Comparison of ENCODE assay signal across 8 mouse cellular contexts in the genomic region with DNA sequence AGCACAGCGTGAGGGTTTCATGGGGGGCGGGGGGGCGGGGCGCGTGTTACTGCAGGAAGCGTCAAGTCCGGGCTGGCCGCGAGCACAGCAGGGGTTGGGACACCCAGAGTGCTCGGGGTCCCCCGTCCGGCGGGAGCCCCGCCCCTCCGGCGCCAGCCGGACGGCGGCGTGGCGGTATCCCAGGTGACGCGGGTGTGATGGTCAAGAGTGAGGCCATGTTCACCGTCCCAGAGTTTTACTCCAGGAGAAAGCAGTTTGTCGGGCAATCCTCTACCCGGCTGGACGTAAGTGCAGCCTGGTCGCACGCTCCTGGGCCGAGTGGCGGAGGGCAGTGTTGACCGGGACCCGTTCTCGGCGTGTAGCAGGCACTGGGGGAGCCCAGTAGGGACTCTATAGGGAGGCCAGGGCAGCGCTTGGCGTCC. TPM values are rescaled to one million over a fixed set of nuclear protein-coding genes. Genes with fewer than 3 reads are reported as not detected.
DNase-seq lines count a peak whose midpoint lies in the region; ATAC-seq and TF ChIP-seq lines count a peak whose summit lies in the region.

A gene (plus strand): TSS at position 106 of the 422 bp plus-strand sequence.

- H3K9me3 ChIP-seq in E14TG2a.4 (ENCODE audit: low read length) = peaks cover 5% of the 10 kb centered on the region; the same call in 1 of the 2 replicates
- H3K9me3 ChIP-seq in heart, embryonic 15.5 days (replicated peaks) = no peaks in the 10 kb centered on the region
- peaks cover 21% of the 10 kb centered on the region for H3K9me3 ChIP-seq in megakaryocyte, embryonic 14.5 days

- peaks cover 5% of the 10 kb centered on the region for H3K4me1 ChIP-seq in E14TG2a.4 (replicated peaks; ENCODE audit: low read depth, low read length)
- H3K4me1 ChIP-seq in brown adipose tissue, adult 24 weeks (ENCODE audit: control insufficient read depth, insufficient read depth, insufficient read length, low read length) = peaks cover 3% of the 10 kb centered on the region; the same call in 1 of the 2 replicates
- H3K4me1 ChIP-seq in heart, embryonic 15.5 days (replicated peaks) = peaks cover 8% of the 10 kb centered on the region
- peaks cover 5% of the 10 kb centered on the region for H3K4me1 ChIP-seq in megakaryocyte, embryonic 14.5 days

- no peak within 1 kb of the TSS for H3K27ac ChIP-seq in brown adipose tissue, adult 24 weeks (replicated peaks; ENCODE audit: low read depth, low read length)
- no peak within 1 kb of the TSS for H3K27ac ChIP-seq in heart, embryonic 15.5 days

- peaks cover 32% of the 10 kb centered on the region for H3K27me3 ChIP-seq in E14TG2a.4 (ENCODE audit: insufficient read depth, low read length)
- no peaks in the 10 kb centered on the region for H3K27me3 ChIP-seq in heart, embryonic 15.5 days
- H3K27me3 ChIP-seq in megakaryocyte, embryonic 14.5 days (replicated peaks) = peaks cover 26% of the 10 kb centered on the region

- H3K4me3 ChIP-seq in E14TG2a.4 (replicated peaks; ENCODE audit: low read length) = peak within 1 kb of the TSS; percentile 74
- H3K4me3 ChIP-seq in brown adipose tissue, adult 24 weeks (ENCODE audit: insufficient read depth, low read depth, low read length) = peak within 1 kb of the TSS; percentile 41
- H3K4me3 ChIP-seq in heart, embryonic 15.5 days = peak within 1 kb of the TSS; percentile 50
- H3K4me3 ChIP-seq in megakaryocyte, embryonic 14.5 days (replicated peaks) = peak within 1 kb of the TSS; percentile 80

- TF ChIP-seq CTCF in E14TG2a.4 (conservative IDR thresholded peaks at IDR 0.05; ENCODE audit: low read length) = no peak

- WGBS in heart, embryonic 15.5 days = 1% methylated on average over 37 of the region's 37 CpGs

- peak; percentile 14 to 77 for DNase-seq in kidney, postnatal 25 days
- DNase-seq in testis, postnatal 14 days (ENCODE audit: low spot score) = peak; percentile 33
- DNase-seq in layer of hippocampus, adult 11-12 months (ENCODE audit: low spot score) = no peak
- DNase-seq in left cerebral cortex, adult 9 months (ENCODE audit: low spot score in 2 of 2) = no peak

- H3K36me3 ChIP-seq in E14TG2a.4 (ENCODE audit: insufficient read depth, low read length) = no peaks in the 10 kb centered on the region
- no peaks in the 10 kb centered on the region for H3K36me3 ChIP-seq in heart, embryonic 15.5 days
- no peaks in the 10 kb centered on the region for H3K36me3 ChIP-seq in megakaryocyte, embryonic 14.5 days (replicated peaks; ENCODE audit: low read length)

- peak; percentile 79 for ATAC-seq in heart, embryonic 15.5 days (replicated peaks; ENCODE audit: insufficient number of reproducible peaks, insufficient read depth, low FRiP score, low read depth)

- H3K4me2 ChIP-seq in heart, embryonic 15.5 days = peak within 1 kb of the TSS; percentile 82

- peak within 1 kb of the TSS; percentile 33; the same call in 1 of the 2 replicates for H3K9ac ChIP-seq in heart, embryonic 15.5 days

RNA-seq across cellular contexts. Expression of the gene that starts here (rescaled TPM):
- not detected in 2 replicates for polyA plus RNA-seq in brown adipose tissue, adult 24 weeks (2012; ENCODE audit: insufficient read depth, insufficient read length, missing spikeins)
- 1.8 and 2.2 TPM in 2 replicates for polyA plus RNA-seq in heart, embryonic 15.5 days (2015; fragmentation: Nextera tagmentation; extraction: Ambion mirVana)
- not detected in 2 replicates for polyA plus RNA-seq in megakaryocyte, embryonic 14.5 days (2012; ENCODE audit: insufficient read depth, low replicate concordance)

Comparison
In these comparisons a context has a peak if more than half of its experiments do, and no peak if none do; other contexts are left out.
1. DNase-seq: peak in kidney, postnatal 25 days (2 of 2) and testis, postnatal 14 days (single experiment); none in layer of hippocampus, adult 11-12 months (single experiment) and left cerebral cortex, adult 9 months (0 of 2).
2. Peak in every context shown above with its lines, with median percentiles within 50 percentile points of each other: H3K4me3 ChIP-seq.